Mouse (Mus musculus): Measurements from ENCODE around the gene Rab11fip3.

DNA sequence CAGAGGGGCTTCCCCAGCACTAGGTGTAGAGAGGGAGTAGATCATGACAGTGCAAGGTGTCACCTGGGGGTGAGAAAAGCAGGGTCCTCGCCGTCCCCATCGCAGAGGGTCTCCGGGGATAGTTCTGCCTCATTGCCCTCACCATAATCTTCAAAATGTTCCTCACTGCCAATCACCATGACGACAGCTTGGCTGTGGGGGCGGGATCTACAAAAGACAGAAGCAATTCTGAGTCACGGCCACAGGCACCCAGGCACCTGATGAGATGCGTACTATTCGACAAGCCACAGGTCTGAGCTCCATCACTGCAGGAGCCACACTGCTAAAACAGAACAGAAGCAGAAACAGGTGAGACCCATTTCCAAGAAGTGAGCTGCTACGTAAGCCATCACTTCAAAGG is 55.6 kb downstream of the Rab11fip3 start:
- no peak for TF ChIP-seq CTCF (IDR thresholded peaks at IDR 0.05; ENCODE audit: low read depth, low read length)
- TF ChIP-seq GATA1 (IDR thresholded peaks at IDR 0.05; ENCODE audit: borderline replicate concordance, low read length): no peak
